In the genomic region with DNA sequence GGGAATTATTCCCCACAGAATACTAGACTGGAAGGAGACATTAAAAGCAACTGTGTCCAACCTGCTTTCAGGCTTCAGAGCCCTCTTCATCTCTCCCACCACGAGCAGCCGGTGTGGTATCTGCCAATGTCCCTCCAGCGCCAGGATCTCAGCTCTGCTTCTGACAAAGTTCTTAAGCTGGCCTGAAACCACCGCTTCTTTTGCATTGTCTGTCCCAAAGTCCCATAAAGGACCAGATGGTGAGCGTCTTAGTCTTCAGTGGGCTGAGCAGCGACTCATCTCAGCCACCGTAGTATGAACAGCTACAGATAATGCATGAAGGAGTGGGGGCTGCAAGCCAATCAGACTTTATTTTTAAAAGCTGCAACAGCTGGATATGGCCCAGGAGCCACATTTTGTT, we compare ENCODE assay signal across 17 mouse cellular contexts.
A peak's percentile ranks its signal among the peaks of the same experiment; 100 is the strongest.
DNase-seq lines count a peak whose midpoint lies in the region; ATAC-seq and TF ChIP-seq lines count a peak whose summit lies in the region.
"Had no signal": no experiment of that assay in that cellular context is flagged by ENCODE, and none has a peak within 500 bp of the region (broad histone marks: within the 10 kb centered on the region; RNA-seq: fewer than 3 reads in every experiment).

No protein-coding gene starts in this region.

- no peaks in the 10 kb centered on the region for H3K9me3 ChIP-seq in heart, embryonic 13.5 days
- no peaks in the 10 kb centered on the region for H3K9me3 ChIP-seq in kidney, postnatal 0 days (replicated peaks; ENCODE audit: low read length)
- no peaks in the 10 kb centered on the region for H3K9me3 ChIP-seq in midbrain, embryonic 13.5 days
- no peaks in the 10 kb centered on the region for H3K9me3 ChIP-seq in midbrain, embryonic 11.5 days (ENCODE audit: control insufficient read depth, low read length)
- H3K9me3 ChIP-seq in midbrain, embryonic 16.5 days (replicated peaks; ENCODE audit: control insufficient read depth, low read length, poor library complexity, severe bottlenecking): no peaks in the 10 kb centered on the region
- H3K9me3 ChIP-seq: midbrain, embryonic 12.5 days had no signal

- peaks cover 26% of the 10 kb centered on the region for H3K27me3 ChIP-seq in heart, embryonic 13.5 days (replicated peaks)
- H3K27me3 ChIP-seq in kidney, postnatal 0 days (ENCODE audit: insufficient read depth, low read length): no peaks in the 10 kb centered on the region
- no peaks in the 10 kb centered on the region for H3K27me3 ChIP-seq in midbrain, embryonic 13.5 days
- H3K27me3 ChIP-seq in midbrain, embryonic 11.5 days (ENCODE audit: control insufficient read depth, insufficient read depth, low read length): no peaks in the 10 kb centered on the region; the same call in 1 of the 2 replicates
- H3K27me3 ChIP-seq in midbrain, embryonic 16.5 days (ENCODE audit: control insufficient read depth, insufficient read depth, low read depth, low read length): no peaks in the 10 kb centered on the region
- H3K27me3 ChIP-seq: midbrain, embryonic 12.5 days had no signal

- H3K4me3 ChIP-seq in heart, embryonic 13.5 days: no peak overlapping the region
- H3K4me3 ChIP-seq in kidney, postnatal 0 days (replicated peaks; ENCODE audit: low read depth, low read length): no peak overlapping the region
- no peak overlapping the region for H3K4me3 ChIP-seq in midbrain, embryonic 13.5 days (replicated peaks)
- no peak overlapping the region for H3K4me3 ChIP-seq in midbrain, embryonic 11.5 days (ENCODE audit: low read depth, low read length)
- no peak overlapping the region for H3K4me3 ChIP-seq in midbrain, embryonic 16.5 days (ENCODE audit: low read depth, low read length)
- H3K4me3 ChIP-seq: erythroblast, embryonic 14.5 days; midbrain, embryonic 12.5 days had no signal

- H3K4me1 ChIP-seq in heart, embryonic 13.5 days: peaks cover 18% of the 10 kb centered on the region
- H3K4me1 ChIP-seq in kidney, postnatal 0 days (replicated peaks; ENCODE audit: insufficient read depth, low read length): peaks cover 5% of the 10 kb centered on the region; the same call in 1 of the 2 replicates
- H3K4me1 ChIP-seq in midbrain, embryonic 13.5 days (replicated peaks): peaks cover 28% of the 10 kb centered on the region
- H3K4me1 ChIP-seq in midbrain, embryonic 11.5 days (ENCODE audit: control insufficient read depth, insufficient read depth, low read length): 0 out of 2 replicates have a peak, but pooled peaks cover 2% of the 10 kb centered on the region
- peaks cover 25% of the 10 kb centered on the region for H3K4me1 ChIP-seq in midbrain, embryonic 16.5 days (ENCODE audit: control insufficient read depth, insufficient read depth, low read length)

- no peak overlapping the region for H3K9ac ChIP-seq in heart, embryonic 13.5 days
- no peak overlapping the region for H3K9ac ChIP-seq in kidney, postnatal 0 days (ENCODE audit: low read depth, low read length)
- H3K9ac ChIP-seq in midbrain, embryonic 13.5 days (replicated peaks): no peak overlapping the region
- H3K9ac ChIP-seq in midbrain, embryonic 11.5 days (ENCODE audit: low read length): no peak overlapping the region
- no peak overlapping the region for H3K9ac ChIP-seq in midbrain, embryonic 16.5 days (ENCODE audit: low read depth, low read length)
- H3K9ac ChIP-seq: midbrain, embryonic 12.5 days had no signal

- DNase-seq in heart, adult 8-10 months (ENCODE audit: low spot score): no peak
- peak; percentile 44 for DNase-seq in kidney, postnatal 0 days (ENCODE audit: low spot score)
- no peak for DNase-seq in kidney, adult 18-20 months
- no peak for DNase-seq in midbrain, embryonic 11.5 days (ENCODE audit: low spot score, missing footprints)
- no peak for DNase-seq in urinary bladder, postnatal 36 days (ENCODE audit: low spot score in 2 of 2)
- DNase-seq: adrenal gland, postnatal 14 days; lung, adult 18-20 months; lung, postnatal 36 days; thymus, postnatal 36 days had no signal

- no peak for TF ChIP-seq CTCF in kidney, postnatal 0 days (IDR thresholded peaks at IDR 0.05; ENCODE audit: low read depth)

- WGBS in heart, embryonic 13.5 days: 51% methylated on average over 7 of the region's 7 CpGs
- WGBS in kidney, postnatal 0 days: 58% methylated on average over 7 of the region's 7 CpGs
- 57% methylated on average over 7 of the region's 7 CpGs for WGBS in midbrain, embryonic 13.5 days
- 76% methylated on average over 7 of the region's 7 CpGs for WGBS in midbrain, embryonic 11.5 days
- 34% methylated on average over 7 of the region's 7 CpGs for WGBS in midbrain, embryonic 16.5 days

- peak overlapping the region; percentile 30 for H3K4me2 ChIP-seq in heart, embryonic 13.5 days
- H3K4me2 ChIP-seq in kidney, postnatal 0 days (ENCODE audit: low read length): peak overlapping the region; percentile 18; the same call in 1 of the 2 replicates
- H3K4me2 ChIP-seq in midbrain, embryonic 13.5 days (replicated peaks): no peak overlapping the region
- H3K4me2 ChIP-seq in midbrain, embryonic 11.5 days: no peak overlapping the region
- H3K4me2 ChIP-seq in midbrain, embryonic 16.5 days (ENCODE audit: low read length): no peak overlapping the region
- H3K4me2 ChIP-seq: midbrain, embryonic 12.5 days had no signal

- H3K36me3 ChIP-seq in heart, embryonic 13.5 days: no peaks in the 10 kb centered on the region
- no peaks in the 10 kb centered on the region for H3K36me3 ChIP-seq in kidney, postnatal 0 days (ENCODE audit: insufficient read depth, low read length)
- H3K36me3 ChIP-seq in midbrain, embryonic 13.5 days: no peaks in the 10 kb centered on the region
- H3K36me3 ChIP-seq in midbrain, embryonic 11.5 days (ENCODE audit: control insufficient read depth, insufficient read depth, low read length): no peaks in the 10 kb centered on the region
- H3K36me3 ChIP-seq in midbrain, embryonic 16.5 days (ENCODE audit: control insufficient read depth, insufficient read depth, low read length): no peaks in the 10 kb centered on the region
- H3K36me3 ChIP-seq: midbrain, embryonic 12.5 days had no signal

- ATAC-seq in heart, embryonic 13.5 days (ENCODE audit: extremely low read depth, insufficient number of reproducible peaks, low FRiP score, low TSS enrichment): no peak
- no peak for ATAC-seq in kidney, postnatal 0 days (replicated peaks; ENCODE audit: low FRiP score, low read depth)
- ATAC-seq in midbrain, embryonic 13.5 days: no peak
- no peak for ATAC-seq in midbrain, embryonic 11.5 days (ENCODE audit: low FRiP score)
- no peak for ATAC-seq in midbrain, embryonic 16.5 days
- ATAC-seq: activated CD4-positive, CD25-positive, alpha-beta regulatory T cell, adult 4 months; forebrain, embryonic 14.5 days; Patski had no signal

- H3K27ac ChIP-seq in heart, embryonic 13.5 days (replicated peaks): 0 out of 2 replicates have a peak overlapping the region, but pooled peaks have one; percentile 34
- no peak overlapping the region for H3K27ac ChIP-seq in kidney, postnatal 0 days
- H3K27ac ChIP-seq in midbrain, embryonic 13.5 days: 0 out of 2 replicates have a peak overlapping the region, but pooled peaks have one; percentile 19
- H3K27ac ChIP-seq in midbrain, embryonic 11.5 days (ENCODE audit: low read depth, low read length): no peak overlapping the region
- H3K27ac ChIP-seq in midbrain, embryonic 16.5 days (ENCODE audit: low read length): peak overlapping the region; percentile 47; the same call in 1 of the 2 replicates
- H3K27ac ChIP-seq: midbrain, embryonic 12.5 days had no signal

Comparison
In these comparisons a context has a peak if more than half of its experiments do, and no peak if none do; other contexts are left out.
1. H3K27ac ChIP-seq: peak in heart, embryonic 13.5 days (single experiment), midbrain, embryonic 13.5 days (single experiment) and midbrain, embryonic 16.5 days (single experiment); none in kidney, postnatal 0 days (single experiment) and midbrain, embryonic 11.5 days (single experiment).
2. H3K4me2 ChIP-seq: peak in heart, embryonic 13.5 days (single experiment) and kidney, postnatal 0 days (single experiment); none in midbrain, embryonic 13.5 days (single experiment), midbrain, embryonic 11.5 days (single experiment) and midbrain, embryonic 16.5 days (single experiment).